Mouse (Mus musculus) MEL (cell line): ENCODE results near the gene Elovl7. TPM values are rescaled to one million over a fixed set of nuclear protein-coding genes. Genes with fewer than 3 reads are reported as not detected.

Experiments used
- DNase-seq: peaks from one replicate; pipeline ENCODE4 v3.0.0; 2011; ENCODE audit warnings: low read depth, low spot score
- H3K27ac ChIP-seq: 2 replicates; pipeline ENCODE4 v1.5.1; 2012; ENCODE audit warnings: low read depth, mild to moderate bottlenecking, control low read depth, low read length, moderate library complexity; ENCODE audit not compliant: control insufficient read depth
- H3K27me3 ChIP-seq, 2 experiments: fragments of 150-350 bp in 1 of 2; sonication (generic) in 1 of 2; 2 replicates each; pipeline ENCODE4 v1.6.1; 2012; ENCODE audit warnings: low read length in 2 of 2, mild to moderate bottlenecking in 2 of 2, improper control_type of control experiment in 1 of 2, moderate library complexity in 1 of 2; ENCODE audit not compliant: insufficient read depth in 2 of 2, control insufficient read depth in 1 of 2
- H3K36me3 ChIP-seq, 2 experiments: 2 replicates each; pipeline ENCODE4 v1.6.1; 2012 to 2014; ENCODE audit warnings: low read length in 2 of 2, improper control_type of control experiment in 1 of 2, inconsistent platforms in 1 of 2, mild to moderate bottlenecking in 1 of 2; ENCODE audit not compliant: insufficient read depth in 2 of 2, control insufficient read depth in 1 of 2
- H3K4me1 ChIP-seq, 2 experiments: fragments of 150-350 bp in 1 of 2; sonication (generic) in 1 of 2; 2 replicates each; pipeline ENCODE4 v1.6.1; 2012; ENCODE audit warnings: low read length in 2 of 2, improper control_type of control experiment in 1 of 2, mild to moderate bottlenecking in 1 of 2; ENCODE audit not compliant: insufficient read depth in 2 of 2, control insufficient read depth in 1 of 2
- H3K4me3 ChIP-seq, 2 experiments: fragments of 150-350 bp in 1 of 2; sonication (generic) in 1 of 2; 2 replicates each; pipeline ENCODE4 v1.5.1; 2012; ENCODE audit warnings: low read depth in 2 of 2, low read length in 2 of 2, mild to moderate bottlenecking in 2 of 2, moderate library complexity in 2 of 2, control low read depth in 1 of 2, improper control_type of control experiment in 1 of 2; ENCODE audit not compliant: control insufficient read depth in 1 of 2, insufficient read depth in 1 of 2
- H3K79me2 ChIP-seq: 2 replicates; pipeline ENCODE4 v1.6.1; 2012; ENCODE audit warnings: mild to moderate bottlenecking, low read length, moderate library complexity; ENCODE audit not compliant: control insufficient read depth, poor library complexity, insufficient read depth
- H3K9ac ChIP-seq: 2 replicates; pipeline ENCODE4 v1.6.1; 2012; ENCODE audit warnings: low read depth, mild to moderate bottlenecking, control low read depth, low read length, moderate library complexity; ENCODE audit not compliant: control insufficient read depth, poor library complexity, severe bottlenecking
- H3K9me3 ChIP-seq: fragments of 150-350 bp; sonication (generic); replicated peaks from 2 replicates; pipeline ENCODE4 v1.6.1; 2012; ENCODE audit warnings: mild to moderate bottlenecking, low read length, improper control_type of control experiment, moderate library complexity; ENCODE audit not compliant: insufficient read depth
- BHLHE40 ChIP-seq: IDR thresholded peaks from 2 replicates; pipeline ENCODE4 v1.6.1; 2012; ENCODE audit warnings: low read depth, mild to moderate bottlenecking, inconsistent platforms, low read length, improper control_type of control experiment, borderline replicate concordance
- CHD2 ChIP-seq: IDR thresholded peaks from 2 replicates; pipeline ENCODE4 v1.6.1; 2011; ENCODE audit warnings: low read length, improper control_type of control experiment
- CTCF ChIP-seq, 3 experiments: IDR thresholded peaks in 2 of 3; conservative IDR thresholded peaks in 1 of 3; 2 replicates each; pipeline ENCODE4 v1.5.1; 2011 to 2012; ENCODE audit warnings: low read length in 3 of 3, low read depth in 2 of 3, mild to moderate bottlenecking in 2 of 3, improper control_type of control experiment in 1 of 3, inconsistent platforms in 1 of 3, mixed read lengths in 1 of 3, moderate library complexity in 1 of 3; ENCODE audit not compliant: control insufficient read depth in 1 of 3, insufficient read depth in 1 of 3, poor library complexity in 1 of 3, severe bottlenecking in 1 of 3
- E2F4 ChIP-seq: IDR thresholded peaks from 2 replicates; pipeline ENCODE4 v1.6.1; 2011; ENCODE audit warnings: low read depth, low read length, improper control_type of control experiment, borderline replicate concordance
- ELF1 ChIP-seq: IDR thresholded peaks from 2 replicates; pipeline ENCODE4 v1.6.1; 2014; ENCODE audit warnings: low read depth, mild to moderate bottlenecking, inconsistent platforms, low read length, improper control_type of control experiment, moderate library complexity
- EP300 ChIP-seq, 2 experiments: IDR thresholded peaks; 2 replicates each; pipeline ENCODE4 v1.6.1; 2011; ENCODE audit warnings: improper control_type of control experiment in 2 of 2, low read length in 2 of 2, low read depth in 1 of 2, mild to moderate bottlenecking in 1 of 2
- ETS1 ChIP-seq: IDR thresholded peaks from 2 replicates; pipeline ENCODE4 v1.6.1; 2012; ENCODE audit warnings: low read depth, mild to moderate bottlenecking, inconsistent platforms, low read length, improper control_type of control experiment, moderate library complexity
- GABPA ChIP-seq: IDR thresholded peaks from 2 replicates; pipeline ENCODE4 v1.6.1; 2012; ENCODE audit warnings: low read depth, mild to moderate bottlenecking, inconsistent platforms, low read length, improper control_type of control experiment, moderate library complexity
- KAT2A ChIP-seq: conservative IDR thresholded peaks from 2 replicates; pipeline ENCODE4 v1.6.1; 2012; ENCODE audit warnings: low read depth, low read length, improper control_type of control experiment, inconsistent platforms
- MAFK ChIP-seq: IDR thresholded peaks from 2 replicates; pipeline ENCODE4 v1.6.1; 2011; ENCODE audit warnings: low read depth, mild to moderate bottlenecking, low read length, improper control_type of control experiment, borderline replicate concordance
- MEF2A ChIP-seq: IDR thresholded peaks from 2 replicates; pipeline ENCODE4 v1.6.1; 2014; ENCODE audit warnings: low read depth, mild to moderate bottlenecking, inconsistent platforms, low read length, improper control_type of control experiment; ENCODE audit not compliant: poor library complexity, insufficient replicate concordance, severe bottlenecking; ENCODE audit errors: extremely low read depth
- MXI1 ChIP-seq: IDR thresholded peaks from 2 replicates; pipeline ENCODE4 v1.6.1; 2011; ENCODE audit warnings: mild to moderate bottlenecking, low read depth, low read length, improper control_type of control experiment
- MYB ChIP-seq: IDR thresholded peaks from 2 replicates; pipeline ENCODE4 v1.6.1; 2011; ENCODE audit warnings: mild to moderate bottlenecking, low read depth, low read length, improper control_type of control experiment
- NRF1 ChIP-seq: IDR thresholded peaks from 2 replicates; pipeline ENCODE4 v1.6.1; 2014; ENCODE audit warnings: low read depth, mild to moderate bottlenecking, inconsistent platforms, low read length, improper control_type of control experiment, moderate library complexity; ENCODE audit not compliant: poor library complexity, insufficient read depth, severe bottlenecking
- POLR2AphosphoS2 ChIP-seq: IDR thresholded peaks from 2 replicates; pipeline ENCODE4 v1.6.1; 2011; ENCODE audit warnings: low read length, improper control_type of control experiment
- POLR2AphosphoS5 ChIP-seq: IDR thresholded peaks from 2 replicates; pipeline ENCODE4 v1.6.1; 2012; ENCODE audit warnings: low read depth, borderline replicate concordance, mild to moderate bottlenecking, inconsistent platforms, low read length, moderate library complexity, mixed read lengths
- TAL1 ChIP-seq: IDR thresholded peaks from 2 replicates; pipeline ENCODE4 v1.6.1; 2012; ENCODE audit warnings: mild to moderate bottlenecking, inconsistent platforms, low read length, moderate library complexity, mixed read lengths
- TBP ChIP-seq: IDR thresholded peaks from 2 replicates; pipeline ENCODE4 v1.8.0; 2011; ENCODE audit warnings: low read depth, low read length, improper control_type of control experiment
- TCF12 ChIP-seq: IDR thresholded peaks from 2 replicates; pipeline ENCODE4 v1.6.1; 2014; ENCODE audit warnings: low read depth, mild to moderate bottlenecking, inconsistent platforms, low read length, improper control_type of control experiment, moderate library complexity
- USF1 ChIP-seq: IDR thresholded peaks from 2 replicates; pipeline ENCODE4 v1.6.1; 2014; ENCODE audit warnings: low read depth, mild to moderate bottlenecking, inconsistent platforms, low read length, improper control_type of control experiment, moderate library complexity
- ZMIZ1 ChIP-seq: IDR thresholded peaks from 2 replicates; pipeline ENCODE4 v1.6.1; 2012; ENCODE audit warnings: low read depth, mild to moderate bottlenecking, inconsistent platforms, low read length, improper control_type of control experiment, moderate library complexity
- ZNF384 ChIP-seq: IDR thresholded peaks from 2 replicates; pipeline ENCODE4 v1.6.1; 2012; ENCODE audit warnings: low read depth, mild to moderate bottlenecking, inconsistent platforms, low read length, improper control_type of control experiment
- polyA plus RNA-seq, 2 experiments: library from polyadenylated mRNA; stranded (reverse) in 1 of 2; unstranded in 1 of 2; fragments of >175 nt in 1 of 2; fragments of >200 nt in 1 of 2; gene quantifications; 2 replicates each; pipeline versions ENCODE4 v1.2.1 to v1.2.4; 2012; ENCODE audit warnings: low replicate concordance in 2 of 2, low read depth in 1 of 2; ENCODE audit not compliant: insufficient read length in 2 of 2, insufficient read depth in 1 of 2, missing spikeins in 1 of 2
- total RNA-seq: library from RNA; depleted of rRNA; stranded (reverse); fragments of 300-350 nt; gene quantifications from 2 replicates; pipeline ENCODE4 v1.2.3, GENCODE M21; 2012

Gene Elovl7
- total and polyA plus RNA-seq, 3 experiments: not detected

GRCm38 (mm10) chr13:108301411-108301810, 87.2 kb downstream of the Elovl7 start:
- no peak for DNase-seq
- Histone ChIP-seq H3K9me3 (no peaks in the 10 kb centered on the region), H3K4me3 (no peak overlapping the region), H3K36me3 (peaks cover 0 to 10% of the 10 kb centered on the region in 2 experiments; a peak in 2 of 4 replicates), H3K9ac (no peak overlapping the region), H3K27me3 (no peaks in the 10 kb centered on the region), H3K4me1 (peaks cover 3 to 23% of the 10 kb centered on the region in 2 experiments), H3K27ac (no peak overlapping the region), H3K79me2 (no peaks in the 10 kb centered on the region)
- no peak for TF ChIP-seq ETS1
- no peak for TF ChIP-seq CHD2
- no peak for TF ChIP-seq NRF1
- no peak for TF ChIP-seq GABPA
- no peak for TF ChIP-seq E2F4
- no peak for TF ChIP-seq USF1
- no peak for TF ChIP-seq MYB

DNA sequence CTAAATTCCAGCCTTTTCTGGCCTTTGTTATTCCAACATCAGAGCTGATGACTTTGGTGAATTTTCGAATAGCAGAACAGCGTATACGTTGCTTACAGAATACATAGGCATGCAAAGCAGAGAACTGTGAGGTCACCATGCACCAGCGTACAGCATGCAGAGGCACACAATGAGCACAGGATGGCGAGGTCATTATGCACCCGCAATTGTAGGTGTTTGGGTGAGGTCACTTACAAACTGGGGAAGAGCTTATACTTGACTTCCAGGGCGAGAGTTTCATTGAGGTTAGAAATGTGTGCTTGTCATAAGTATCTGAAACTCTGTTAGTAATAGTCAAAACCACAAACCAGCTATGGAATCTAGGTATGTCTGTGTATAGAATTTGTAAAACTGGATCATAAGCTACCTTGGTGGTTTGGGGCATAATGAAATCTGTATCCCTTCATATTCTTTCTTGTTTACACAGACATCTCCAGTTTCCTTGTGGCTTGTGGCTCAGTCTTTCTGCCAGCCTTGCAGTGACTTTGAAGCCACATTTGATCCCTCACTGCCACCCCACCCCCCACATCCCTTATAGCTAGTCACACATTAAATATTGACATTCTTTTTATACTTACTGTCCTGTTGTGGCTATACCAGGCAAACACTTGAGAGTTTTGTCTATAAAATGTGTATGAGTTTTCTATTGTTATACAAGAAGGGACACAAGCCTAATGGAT, 88.9 kb downstream of the Elovl7 start:
- Histone ChIP-seq H3K27me3 (no peaks in the 10 kb centered on the region), H3K36me3 (peaks cover 0 to 6% of the 10 kb centered on the region in 2 experiments; a peak in 2 of 4 replicates), H3K27ac (no peak overlapping the region), H3K9me3 (no peaks in the 10 kb centered on the region), H3K4me3 (no peak overlapping the region), H3K4me1 (peaks cover 1 to 17% of the 10 kb centered on the region in 2 experiments), H3K9ac (no peak overlapping the region), H3K79me2 (no peaks in the 10 kb centered on the region)
- DNase-seq: no peak
- TF ChIP-seq MEF2A: no peak
- TF ChIP-seq TAL1: no peak
- no peak for TF ChIP-seq EP300 (IDR thresholded peaks at IDR 0.05; ENCODE audit: low read depth in 1 of 2, low read length in 2 of 2)
- TF ChIP-seq MXI1: no peak
- TF ChIP-seq TBP: no peak
- TF ChIP-seq TCF12: no peak
- no peak for TF ChIP-seq ZNF384
- TF ChIP-seq MYB: no peak
- TF ChIP-seq ZMIZ1: no peak
- no peak for TF ChIP-seq POLR2AphosphoS2
- TF ChIP-seq BHLHE40: no peak
- TF ChIP-seq ELF1: no peak
- no peak for TF ChIP-seq POLR2AphosphoS5
- no peak for TF ChIP-seq MAFK
- no peak for TF ChIP-seq CTCF (IDR thresholded peaks at IDR 0.05 in 2 of 3, conservative IDR thresholded peaks at IDR 0.05 in 1 of 3; ENCODE audit: control insufficient read depth in 1 of 3, insufficient read depth in 1 of 3, low read depth in 2 of 3, low read length in 3 of 3, poor library complexity in 1 of 3, severe bottlenecking in 1 of 3)
- TF ChIP-seq NRF1: no peak
- no peak for TF ChIP-seq USF1
- no peak for TF ChIP-seq KAT2A
